Mouse (Mus musculus) kidney, embryonic 14.5 days (tissue): Measurements from ENCODE around the gene Gp1ba. TPM values are rescaled to one million over a fixed set of nuclear protein-coding genes. Genes with fewer than 3 reads are reported as not detected.
A peak's percentile ranks its signal among the peaks of the same experiment; 100 is the strongest.

Source experiments
- ATAC-seq: fragments of 200-750 bp; cut with Nextera tagmentation; 2 replicates; pipeline ENCODE4 v1.8.0; 2017; ENCODE audit warnings: moderate number of reproducible peaks, mild to moderate bottlenecking, moderate TSS enrichment, moderate library complexity; ENCODE audit not compliant: low FRiP score, low TSS enrichment
- H3K27ac ChIP-seq: fragments of 300-500 bp; sonication (generic); 2 replicates; pipeline ENCODE4 v1.5.1; 2014; ENCODE audit warnings: low read depth, mild to moderate bottlenecking, low read length, moderate library complexity, mixed read lengths
- H3K27me3 ChIP-seq: fragments of 300-500 bp; sonication (generic); 2 replicates; pipeline ENCODE4 v1.6.1; 2014; ENCODE audit warnings: mild to moderate bottlenecking, low read length; ENCODE audit not compliant: control insufficient read depth, insufficient read depth
- H3K36me3 ChIP-seq: fragments of 300-500 bp; sonication (generic); 2 replicates; pipeline ENCODE4 v1.6.1; 2014; ENCODE audit warnings: low read length, mixed read lengths; ENCODE audit not compliant: control insufficient read depth, insufficient read depth
- H3K4me1 ChIP-seq: fragments of 300-500 bp; sonication (generic); 2 replicates; pipeline ENCODE4 v1.6.1; 2014; ENCODE audit warnings: low read length, mixed read lengths; ENCODE audit not compliant: control insufficient read depth, insufficient read depth
- H3K4me2 ChIP-seq: fragments of 300-500 bp; sonication (generic); replicated peaks from 2 replicates; pipeline ENCODE4 v1.6.1; 2014; ENCODE audit warnings: low read depth, mild to moderate bottlenecking, low read length
- H3K4me3 ChIP-seq: fragments of 300-500 bp; sonication (generic); 2 replicates; pipeline ENCODE4 v1.5.1; 2014; ENCODE audit warnings: mild to moderate bottlenecking, low read length
- H3K9ac ChIP-seq: fragments of 300-500 bp; sonication (generic); 2 replicates; pipeline ENCODE4 v1.6.1; 2014; ENCODE audit warnings: low read depth, mild to moderate bottlenecking, low read length, moderate library complexity
- H3K9me3 ChIP-seq: fragments of 300-500 bp; sonication (generic); 2 replicates; pipeline ENCODE4 v1.6.1; 2016; ENCODE audit warnings: low read length; ENCODE audit not compliant: control insufficient read depth
- WGBS: fragments of 180-500 bp; shearing (Covaris S2); extraction: QIAGEN DNeasy Blood & Tissue Kit; methylation state at CpG from one replicate; pipeline ENCODE4 v1.1.7; 2014; 5-methylcytosine and 5-hydroxymethylcytosine counted together
- polyA plus RNA-seq: library from polyadenylated mRNA; unstranded; fragments of >200 nt; fragmentation: Nextera tagmentation; extraction: Ambion mirVana; gene quantifications from 2 replicates; pipeline ENCODE4 v1.2.1, GENCODE M21; 2014

Gp1ba gene
- polyA plus RNA-seq, 1 experiment from 2014 or later = 0.35 TPM

DNA sequence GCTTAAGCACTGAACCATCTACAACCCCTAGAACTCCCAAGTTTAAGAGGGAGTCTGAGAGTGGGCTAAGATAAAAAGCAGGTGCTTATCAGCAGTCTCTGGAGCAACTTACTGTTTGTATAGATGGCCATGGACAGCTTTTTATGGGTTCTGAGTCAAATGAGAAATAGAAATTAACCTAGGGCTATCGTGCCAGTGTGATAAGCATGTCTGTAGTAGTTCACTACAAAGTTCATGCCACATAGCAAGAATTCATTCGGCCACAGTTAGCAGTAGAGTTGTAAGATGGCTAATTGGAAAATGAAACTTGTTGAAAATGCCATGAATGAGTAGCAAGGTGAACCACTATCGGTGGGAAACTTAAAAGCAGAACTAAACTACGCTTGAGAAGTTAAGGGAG, 9.6 kb downstream of the Gp1ba start:
- Histone ChIP-seq H3K27me3 (no peaks in the 10 kb centered on the region), H3K9me3 (no peaks in the 10 kb centered on the region), H3K27ac (no peak overlapping the region; the same call in 1 of the 2 replicates), H3K9ac (peak overlapping the region; percentile 89; the same call in 1 of the 2 replicates), H3K4me1 (peaks cover 45% of the 10 kb centered on the region), H3K4me3 (peak overlapping the region; percentile 78), H3K36me3 (peaks cover 71% of the 10 kb centered on the region), H3K4me2 (peak overlapping the region; percentile 96)
- 76% methylated on average over 4 of the region's 4 CpGs for WGBS
- no peak for ATAC-seq

DNA sequence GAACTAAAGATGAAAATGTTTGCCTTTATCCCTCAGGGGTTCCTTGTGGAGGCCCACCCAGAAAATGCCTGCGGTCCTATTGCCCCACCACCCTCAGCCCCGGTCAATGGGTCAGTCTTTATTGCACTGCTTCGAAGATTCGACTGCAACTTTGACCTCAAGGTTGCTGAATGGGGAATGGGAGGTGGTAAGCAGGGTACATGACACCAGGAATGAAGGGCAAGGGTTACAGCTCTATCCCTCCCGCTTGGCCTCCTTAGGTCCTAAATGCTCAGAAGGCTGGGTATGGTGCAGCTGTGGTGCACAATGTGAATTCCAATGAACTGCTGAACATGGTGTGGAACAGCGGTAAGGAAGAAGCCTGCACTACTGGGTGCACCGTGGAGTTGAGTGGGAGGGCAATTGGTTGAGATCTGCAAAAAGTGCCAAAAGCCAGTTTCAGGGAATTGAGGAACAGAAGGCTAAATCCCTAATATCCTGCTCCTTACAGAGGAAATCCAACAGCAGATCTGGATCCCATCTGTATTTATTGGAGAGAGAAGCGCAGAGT, 10.3 kb downstream of the Gp1ba start:
- Histone ChIP-seq H3K4me2 (peak overlapping the region; percentile 96), H3K9me3 (no peaks in the 10 kb centered on the region), H3K27me3 (no peaks in the 10 kb centered on the region), H3K36me3 (peaks cover 64% of the 10 kb centered on the region), H3K4me3 (peak overlapping the region; percentile 6), H3K27ac (no peak overlapping the region; the same call in 1 of the 2 replicates), H3K9ac (no peak overlapping the region), H3K4me1 (peaks cover 45% of the 10 kb centered on the region)
- no peak for ATAC-seq
- WGBS = 70% methylated on average over 8 of the region's 8 CpGs

DNA sequence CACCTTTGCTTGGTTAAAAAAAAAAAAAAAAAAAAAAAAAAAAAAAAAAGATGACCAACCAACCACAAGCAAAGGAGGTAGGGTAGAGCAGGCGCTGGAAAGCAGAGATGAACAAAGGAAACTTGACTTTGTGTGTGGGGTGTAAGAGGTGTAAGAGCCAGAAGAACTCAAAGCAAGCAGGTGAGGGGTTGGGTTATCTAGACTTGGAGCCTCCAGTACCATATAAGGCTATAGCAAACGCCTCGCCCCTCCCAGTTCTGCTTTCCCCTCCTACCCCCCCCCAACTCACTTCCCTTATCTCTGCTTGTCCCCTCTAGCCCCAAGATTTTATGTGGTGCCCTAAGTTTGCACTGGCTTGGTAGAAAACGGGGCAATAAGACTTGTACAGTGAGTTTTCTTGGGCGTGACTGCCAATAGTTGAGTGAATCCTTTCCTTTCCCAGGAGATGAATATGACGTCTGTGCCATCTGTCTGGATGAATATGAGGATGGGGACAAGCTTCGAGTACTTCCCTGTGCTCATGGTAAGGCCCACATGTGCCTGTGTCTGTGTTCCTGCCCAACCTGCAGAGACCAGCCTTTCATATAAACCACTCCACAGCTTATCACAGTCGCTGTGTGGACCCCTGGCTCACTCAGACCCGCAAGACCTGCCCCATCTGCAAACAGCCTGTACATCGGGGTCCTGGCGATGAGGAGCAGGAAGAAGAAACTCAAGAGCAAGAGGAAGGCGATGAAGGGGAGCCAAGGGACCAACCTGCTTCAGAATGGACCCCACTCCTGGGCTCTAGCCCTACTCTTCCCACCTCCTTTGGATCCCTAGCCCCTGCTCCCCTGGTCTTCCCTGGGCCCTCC, 11.6 kb downstream of the Gp1ba start:
- 75% methylated on average over 12 of the region's 12 CpGs for whole genome bisulfite sequencing
- peak overlapping the region; percentile 19 for H3K4me2 ChIP-seq
- H3K4me1 ChIP-seq = peaks cover 44% of the 10 kb centered on the region
- no peaks in the 10 kb centered on the region for H3K9me3 ChIP-seq
- H3K36me3 ChIP-seq = peaks cover 52% of the 10 kb centered on the region
- H3K27ac ChIP-seq = no peak overlapping the region
- ATAC-seq = no peak
- H3K4me3 ChIP-seq = peak overlapping the region; percentile 10; the same call in 1 of the 2 replicates
- H3K9ac ChIP-seq = peak overlapping the region; percentile 23; the same call in 1 of the 2 replicates
- H3K27me3 ChIP-seq = no peaks in the 10 kb centered on the region

DNA sequence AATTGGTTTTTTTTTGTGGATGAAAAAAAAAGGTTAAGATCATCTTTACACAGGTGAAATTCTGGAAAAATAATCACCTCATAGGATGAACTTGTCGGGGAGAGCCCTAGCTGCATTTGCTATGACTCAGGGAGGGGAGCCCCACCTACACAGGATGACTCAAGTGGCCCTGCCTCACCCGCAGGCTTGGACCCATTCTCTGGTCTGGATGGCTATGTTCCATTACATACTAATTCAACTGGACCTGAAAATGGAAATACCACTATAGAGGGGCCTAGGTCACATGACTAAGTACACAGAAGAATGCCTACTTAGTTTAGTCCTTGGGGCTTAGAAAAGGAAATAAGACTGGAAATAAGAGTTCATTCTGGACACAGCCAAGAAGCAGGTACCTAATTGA, 12.5 kb downstream of the Gp1ba start:
- Histone ChIP-seq H3K27ac (no peak overlapping the region), H3K4me1 (peaks cover 40% of the 10 kb centered on the region), H3K27me3 (no peaks in the 10 kb centered on the region)

DNA sequence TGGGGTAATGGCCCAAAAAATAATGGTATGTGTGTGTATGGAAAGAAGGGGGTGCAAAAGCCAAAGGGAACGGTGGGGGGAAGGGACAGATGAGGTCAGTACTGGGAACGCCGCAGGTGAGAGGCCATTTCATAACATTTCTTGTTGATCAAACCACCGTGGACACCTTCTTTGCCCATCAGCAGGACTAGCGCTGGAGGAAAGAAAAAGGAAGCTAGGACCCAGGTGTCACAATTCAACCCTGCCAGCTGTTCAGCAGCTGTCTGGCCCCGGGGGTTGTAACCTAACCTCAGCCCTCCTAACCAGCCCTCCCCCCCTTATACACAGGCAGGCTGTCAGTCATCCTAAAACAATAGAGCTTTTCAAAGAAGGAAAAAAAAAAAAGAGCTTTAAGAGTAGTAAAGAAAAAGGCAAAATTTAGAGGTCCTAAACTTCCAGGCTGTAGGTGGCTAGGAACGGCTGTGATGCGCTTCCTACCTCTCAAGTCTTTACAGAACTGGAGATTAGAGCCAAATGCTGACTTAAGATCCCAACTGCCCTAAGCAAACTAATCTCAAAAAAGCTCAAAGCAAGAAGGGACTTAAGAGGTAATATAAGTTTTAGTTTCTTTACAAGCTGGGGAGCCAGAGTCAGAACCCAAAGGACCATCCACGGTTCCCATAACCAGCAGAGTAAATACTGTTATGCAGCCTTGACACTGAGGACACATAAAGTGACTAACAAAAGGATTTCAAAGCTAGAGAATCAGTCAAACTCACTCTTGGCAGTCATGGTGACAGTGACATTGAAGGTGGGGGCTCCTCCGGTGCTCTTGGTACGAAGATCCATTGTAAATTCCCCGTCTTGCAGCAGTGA, 13.3 kb downstream of the Gp1ba start:
- Histone ChIP-seq H3K27ac (peak overlapping the region; percentile 99; the same call in 1 of the 2 replicates), H3K27me3 (no peaks in the 10 kb centered on the region), H3K9ac (peak overlapping the region; percentile 95; the same call in 1 of the 2 replicates), H3K36me3 (peaks cover 48% of the 10 kb centered on the region), H3K4me2 (peak overlapping the region; percentile 71), H3K4me3 (peak overlapping the region; percentile 93), H3K4me1 (peaks cover 49% of the 10 kb centered on the region), H3K9me3 (no peaks in the 10 kb centered on the region)
- 52% methylated on average over 12 of the region's 12 CpGs for WGBS
- no peak for ATAC-seq

More for the DNA sequence above, 12.5 kb downstream of the Gp1ba start:
- Histone ChIP-seq H3K9ac (peak overlapping the region; percentile 23; the same call in 1 of the 2 replicates), H3K9me3 (no peaks in the 10 kb centered on the region), H3K4me2 (no peak overlapping the region), H3K4me3 (peak overlapping the region; percentile 14), H3K36me3 (peaks cover 48% of the 10 kb centered on the region)
- ATAC-seq = no peak
- WGBS = 85% methylated on average over 2 of the region's 2 CpGs

DNA sequence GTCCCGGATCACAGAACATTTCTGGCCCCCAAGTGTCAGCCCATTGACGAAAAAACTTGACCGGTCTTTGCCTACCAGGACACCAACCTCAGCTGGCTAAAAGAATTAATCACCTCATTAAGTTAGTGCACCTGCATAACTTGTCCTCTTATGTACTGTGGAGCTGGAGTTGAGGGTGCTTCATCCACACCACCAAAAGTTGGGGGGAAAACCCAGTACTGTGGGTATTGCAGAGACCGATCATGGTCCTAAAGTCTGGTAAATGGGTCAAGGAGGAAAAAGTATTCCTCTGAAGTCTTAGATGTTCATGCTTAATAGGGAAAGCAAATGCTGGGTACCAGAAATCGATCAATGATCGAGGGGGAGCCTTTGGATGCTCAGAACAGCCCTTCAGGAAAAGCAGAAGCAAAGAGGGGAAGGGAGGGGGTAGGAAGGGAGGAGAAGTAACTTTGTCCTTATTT, 14.0 kb downstream of the Gp1ba start:
- peaks cover 48% of the 10 kb centered on the region for H3K36me3 ChIP-seq

DNA sequence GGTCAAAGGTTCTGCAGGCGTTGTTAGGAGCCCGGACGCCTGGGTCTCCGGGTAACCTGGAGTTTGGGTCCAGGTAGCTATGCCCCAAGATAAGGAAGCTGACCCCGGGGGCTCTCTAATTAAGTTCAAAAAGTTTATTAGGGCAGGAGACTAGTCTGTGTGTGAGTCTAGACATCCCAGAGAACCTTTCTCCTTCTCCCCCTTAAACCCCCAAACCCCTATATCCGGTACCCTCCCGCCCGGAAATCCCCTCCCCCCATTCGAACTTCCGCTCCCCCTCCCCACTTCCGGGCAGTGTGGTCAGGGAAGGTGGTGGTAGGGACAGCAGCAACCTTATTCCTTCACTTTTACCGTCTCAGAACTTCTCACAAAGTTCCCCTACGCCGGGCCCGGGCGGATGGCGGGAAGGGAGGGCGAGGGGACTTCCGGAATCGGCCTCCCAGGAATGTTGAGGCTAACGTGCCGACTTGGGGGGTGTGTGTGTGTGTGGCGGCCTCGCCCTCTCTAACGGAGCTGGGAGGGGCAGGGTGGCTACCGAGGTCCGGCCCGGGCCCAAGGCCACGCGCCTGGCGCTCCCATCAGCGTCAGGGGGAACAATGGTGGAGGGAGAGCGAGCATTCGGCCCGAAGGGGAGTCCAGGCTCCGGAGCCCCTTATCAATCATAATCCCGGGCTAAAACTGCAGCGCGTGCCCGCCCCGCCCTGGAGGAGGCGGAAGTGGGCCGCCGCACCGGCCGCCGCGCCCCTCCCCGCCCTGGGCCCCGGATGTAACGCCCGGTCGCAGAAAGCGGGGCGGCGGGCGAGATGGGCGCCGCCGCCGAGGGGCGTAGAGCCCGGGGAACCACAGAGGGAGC, 14.6 kb downstream of the Gp1ba start:
- Histone ChIP-seq H3K36me3 (peaks cover 44% of the 10 kb centered on the region), H3K9me3 (no peaks in the 10 kb centered on the region), H3K27me3 (no peaks in the 10 kb centered on the region), H3K4me2 (peak overlapping the region; percentile 71), H3K4me1 (peaks cover 54% of the 10 kb centered on the region), H3K4me3 (peak overlapping the region; percentile 93), H3K27ac (peak overlapping the region; percentile 99), H3K9ac (peak overlapping the region; percentile 95)
- whole genome bisulfite sequencing = under 1% methylated on average over 63 of the region's 63 CpGs
- ATAC-seq = peak; percentile 29

More for the DNA sequence above, 14.0 kb downstream of the Gp1ba start:
- H3K27ac ChIP-seq = peak overlapping the region; percentile 99
- peaks cover 55% of the 10 kb centered on the region for H3K4me1 ChIP-seq
- H3K4me3 ChIP-seq = peak overlapping the region; percentile 93
- H3K27me3 ChIP-seq = no peaks in the 10 kb centered on the region
- H3K4me2 ChIP-seq = peak overlapping the region; percentile 71
- WGBS = 48% methylated on average over 6 of the region's 6 CpGs
- ATAC-seq = no peak
- H3K9ac ChIP-seq = peak overlapping the region; percentile 95
- no peaks in the 10 kb centered on the region for H3K9me3 ChIP-seq
